Mouse (Mus musculus) lung, postnatal 0 days (tissue): ENCODE data around the gene Hyal2. TPM values are rescaled to one million over a fixed set of nuclear protein-coding genes. Genes with fewer than 3 reads are reported as not detected.

ENCODE experiments used
- ATAC-seq: fragments of 200-750 bp; cut with Nextera tagmentation; 2 replicates; pipeline ENCODE4 v1.8.0; 2017; ENCODE audit warnings: moderate library complexity
- DNase-seq: peaks from one replicate; pipeline ENCODE4 v3.0.0-alpha.2; 2016; ENCODE audit warnings: low spot score
- H3K27ac ChIP-seq: fragments of 300-500 bp; sonication (generic); 2 replicates; pipeline ENCODE4 v1.5.1; 2014; ENCODE audit warnings: antibody characterized with exemption, mild to moderate bottlenecking, low read length, mixed read lengths
- H3K27me3 ChIP-seq: fragments of 300-500 bp; sonication (generic); replicated peaks from 2 replicates; pipeline ENCODE4 v1.6.1; 2014; ENCODE audit warnings: low read length, mixed read lengths; ENCODE audit not compliant: insufficient read depth
- H3K36me3 ChIP-seq: fragments of 300-500 bp; sonication (generic); 2 replicates; pipeline ENCODE4 v1.6.1; 2014; ENCODE audit warnings: low read length, mixed read lengths; ENCODE audit not compliant: insufficient read depth
- H3K4me1 ChIP-seq: fragments of 300-500 bp; sonication (generic); 2 replicates; pipeline ENCODE4 v1.6.1; 2014; ENCODE audit warnings: antibody characterized with exemption, low read depth, low read length, mixed read lengths; ENCODE audit not compliant: insufficient read depth
- H3K4me2 ChIP-seq: fragments of 300-500 bp; sonication (generic); replicated peaks from 2 replicates; pipeline ENCODE4 v1.6.1; 2014; ENCODE audit warnings: low read depth, mild to moderate bottlenecking, low read length, moderate library complexity, mixed read lengths
- H3K4me3 ChIP-seq: fragments of 300-500 bp; sonication (generic); 2 replicates; pipeline ENCODE4 v1.5.1; 2014; ENCODE audit warnings: low read depth, low read length
- H3K9ac ChIP-seq: fragments of 300-500 bp; sonication (generic); replicated peaks from 2 replicates; pipeline ENCODE4 v1.6.1; 2014; ENCODE audit warnings: low read depth, mild to moderate bottlenecking
- H3K9me3 ChIP-seq: fragments of 300-500 bp; sonication (generic); 2 replicates; pipeline ENCODE4 v1.6.1; 2016; ENCODE audit warnings: low read length, mixed read lengths
- CTCF ChIP-seq: IDR thresholded peaks from 2 replicates; pipeline ENCODE4 v1.5.1; 2016; ENCODE audit warnings: antibody characterized with exemption, mild to moderate bottlenecking
- EP300 ChIP-seq: IDR thresholded peaks from 2 replicates; pipeline ENCODE4 v1.6.1; 2016; ENCODE audit warnings: antibody characterized with exemption, mild to moderate bottlenecking, control low read depth
- WGBS: fragments of 180-500 bp; shearing (Covaris S2); extraction: QIAGEN DNeasy Blood & Tissue Kit; methylation state at CpG from one replicate; pipeline ENCODE4 v1.1.7; 2014; 5-methylcytosine and 5-hydroxymethylcytosine counted together
- polyA plus RNA-seq: library from polyadenylated mRNA; unstranded; fragments of >200 nt; fragmentation: Nextera tagmentation; extraction: Ambion mirVana; gene quantifications from 2 replicates; pipeline ENCODE4 v1.2.1, GENCODE M21; 2015

Hyal2 gene
- polyA plus RNA-seq, 1 experiment from 2014 or later = 103 TPM

DNA sequence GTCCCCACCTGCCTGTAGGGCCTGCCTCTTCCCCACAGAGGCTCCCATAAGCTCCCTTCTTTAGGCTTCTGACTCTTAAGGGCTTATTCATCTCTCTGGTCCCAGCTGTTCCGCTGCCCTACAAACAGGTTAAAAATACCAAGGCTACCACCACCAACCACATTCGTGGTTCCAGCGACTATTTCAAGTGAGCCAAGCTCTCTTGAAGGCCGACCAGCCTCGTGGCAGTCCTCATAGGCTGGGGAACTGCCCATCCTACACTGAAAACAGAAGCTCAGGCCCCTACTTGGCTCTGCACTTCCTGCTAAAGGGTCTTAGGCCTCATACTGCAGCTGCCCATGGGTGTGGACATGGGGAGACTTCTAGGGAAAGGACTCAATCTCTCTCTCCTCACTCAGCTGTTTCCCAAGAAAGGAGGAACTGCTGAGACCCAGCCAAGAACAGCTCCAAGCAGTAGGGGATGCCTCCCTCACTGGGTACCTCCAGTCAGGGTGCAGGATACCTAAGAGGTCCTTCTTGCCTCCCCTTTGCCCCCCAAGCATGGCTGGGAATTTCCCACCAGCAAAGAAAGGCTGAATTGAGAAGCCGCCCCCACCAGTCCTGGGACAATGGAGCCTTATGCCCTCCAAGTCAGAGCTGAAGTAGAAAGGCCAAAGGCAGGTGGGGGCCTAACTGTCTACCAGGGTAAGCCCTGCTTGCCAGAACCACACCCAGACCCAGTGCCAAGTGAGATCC is 43.9 kb downstream of the Hyal2 start:
- Histone ChIP-seq H3K9me3 (no peaks in the 10 kb centered on the region), H3K27ac (peak overlapping the region; percentile 96), H3K9ac (peak overlapping the region; percentile 29), H3K4me2 (peak overlapping the region; percentile 61), H3K4me3 (no peak overlapping the region), H3K36me3 (peaks cover 22% of the 10 kb centered on the region), H3K27me3 (no peaks in the 10 kb centered on the region), H3K4me1 (peaks cover 18% of the 10 kb centered on the region)
- peak; percentile 50 for DNase-seq
- TF ChIP-seq EP300 = no peak
- no peak for TF ChIP-seq CTCF
- WGBS = 42% methylated on average over 6 of the region's 6 CpGs
- no peak for ATAC-seq

DNA sequence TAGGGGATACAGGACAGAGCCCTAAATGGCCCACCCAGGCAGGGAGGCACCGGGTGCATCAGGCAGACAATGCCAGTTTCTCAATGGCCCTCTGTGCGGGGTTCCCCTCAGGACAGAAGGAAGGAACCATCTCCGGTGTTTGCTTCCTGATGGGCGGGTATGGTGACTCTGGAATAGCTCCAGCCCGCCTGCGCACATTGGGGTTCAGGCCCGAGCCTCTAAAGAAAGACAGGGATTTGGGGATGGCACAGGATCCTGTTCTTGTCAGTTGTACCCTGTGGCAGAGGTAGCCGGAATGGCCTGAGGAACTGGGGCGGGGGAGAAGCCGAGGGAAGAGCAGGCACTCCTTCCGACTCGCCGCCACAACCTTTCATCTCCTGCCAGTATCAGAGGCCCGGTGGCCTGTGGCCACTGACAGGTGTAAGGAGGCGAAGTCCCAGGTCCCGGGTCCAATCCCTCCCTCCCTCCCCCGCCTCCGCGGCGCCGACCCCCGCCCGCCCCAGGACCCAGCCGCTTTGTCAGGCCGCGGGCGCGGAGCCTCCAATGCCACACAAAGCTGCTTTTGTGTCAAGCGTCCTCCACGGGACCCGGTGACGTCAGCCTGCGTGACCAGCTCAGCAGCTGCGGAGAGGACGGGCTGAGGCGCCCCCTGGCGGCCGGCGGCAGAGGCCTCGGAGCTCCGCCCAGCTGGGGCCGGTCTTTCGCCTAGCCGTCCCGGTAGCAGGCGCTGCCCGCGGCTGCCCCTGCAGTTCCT is 44.6 kb downstream of the Hyal2 start:
- Histone ChIP-seq H3K4me3 (peak overlapping the region; percentile 29), H3K9me3 (no peaks in the 10 kb centered on the region), H3K27me3 (no peaks in the 10 kb centered on the region), H3K36me3 (peaks cover 27% of the 10 kb centered on the region), H3K9ac (peak overlapping the region; percentile 29), H3K27ac (peak overlapping the region; percentile 96), H3K4me2 (peak overlapping the region; percentile 61), H3K4me1 (peaks cover 18% of the 10 kb centered on the region)
- TF ChIP-seq CTCF (peak; percentile 97), EP300 (peak; percentile 71)
- ATAC-seq (peak; percentile 91), DNase-seq (peak; percentile 99)
- 5% methylated on average over 32 of the region's 48 CpGs for WGBS

DNA sequence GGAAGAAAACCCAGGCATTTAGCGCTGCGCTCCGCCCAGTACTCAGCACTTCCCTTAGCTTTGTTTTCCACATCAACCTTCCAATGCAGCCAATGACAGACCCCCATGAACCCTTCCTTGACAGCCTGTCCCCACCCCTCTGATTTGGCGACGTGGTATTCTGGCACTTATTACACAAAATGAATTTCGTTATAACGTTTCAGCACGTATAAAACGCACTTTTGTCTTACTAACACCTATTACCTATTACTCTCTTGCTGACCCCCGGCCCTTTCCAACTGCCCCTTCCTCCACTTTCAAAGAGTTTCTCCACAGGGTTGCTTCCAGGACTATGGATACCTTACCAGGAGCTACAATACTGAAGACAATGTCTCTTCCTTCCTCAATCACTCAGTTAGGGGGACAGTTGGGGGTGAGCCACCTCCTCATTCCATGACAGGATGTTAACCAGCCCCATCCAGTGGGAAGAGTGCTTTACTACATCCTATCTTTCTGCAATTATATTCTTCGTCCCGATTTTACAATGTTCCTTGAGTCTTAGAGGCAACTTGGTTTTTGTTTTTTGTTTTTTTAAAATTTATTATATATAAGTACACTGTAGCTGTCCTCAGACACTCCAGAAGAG is 45.3 kb downstream of the Hyal2 start:
- WGBS = 6% methylated on average over 12 of the region's 12 CpGs
- ATAC-seq = peak; percentile 41
- H3K4me1 ChIP-seq = peaks cover 20% of the 10 kb centered on the region
- no peaks in the 10 kb centered on the region for H3K27me3 ChIP-seq
- TF ChIP-seq EP300 (peak; percentile 71), CTCF (peak; percentile 64)
- H3K9me3 ChIP-seq = no peaks in the 10 kb centered on the region
- peak overlapping the region; percentile 61 for H3K4me2 ChIP-seq
- peaks cover 32% of the 10 kb centered on the region for H3K36me3 ChIP-seq
- 0 out of 2 replicates have a peak overlapping the region, but pooled peaks have one; percentile 34 for H3K9ac ChIP-seq
- 0 out of 2 replicates have a peak overlapping the region, but pooled peaks have one; percentile 5 for H3K4me3 ChIP-seq
- peak overlapping the region; percentile 96 for H3K27ac ChIP-seq
- peak; percentile 73 for DNase-seq

DNA sequence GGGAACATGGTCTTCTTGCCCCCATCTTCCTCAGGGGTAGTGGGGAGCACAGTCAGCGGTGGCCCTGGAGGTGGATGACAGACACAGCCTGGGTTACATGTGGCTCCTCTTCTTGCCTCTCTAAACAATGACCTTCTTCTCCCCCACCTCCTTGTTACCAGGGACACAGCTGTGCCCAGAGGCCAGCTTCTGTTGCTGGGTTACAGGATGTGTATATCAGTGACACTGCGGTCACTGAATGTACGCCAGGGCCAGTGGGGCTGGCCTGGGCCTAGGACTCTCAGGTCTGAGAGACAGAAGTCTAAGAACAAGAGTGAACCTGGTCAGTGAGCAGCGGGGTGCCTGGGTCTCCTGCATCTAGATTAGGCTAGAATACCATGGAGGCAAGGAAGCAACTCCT is 47.3 kb downstream of the Hyal2 start:
- Histone ChIP-seq H3K27me3 (no peaks in the 10 kb centered on the region), H3K4me1 (peaks cover 34% of the 10 kb centered on the region), H3K36me3 (peaks cover 37% of the 10 kb centered on the region), H3K4me2 (no peak overlapping the region), H3K27ac (no peak overlapping the region), H3K9me3 (no peaks in the 10 kb centered on the region), H3K4me3 (no peak overlapping the region), H3K9ac (no peak overlapping the region)
- WGBS = 89% methylated on average over 4 of the region's 4 CpGs
- TF ChIP-seq CTCF (no peak), EP300 (no peak)
- ATAC-seq (no peak), DNase-seq (no peak)

DNA sequence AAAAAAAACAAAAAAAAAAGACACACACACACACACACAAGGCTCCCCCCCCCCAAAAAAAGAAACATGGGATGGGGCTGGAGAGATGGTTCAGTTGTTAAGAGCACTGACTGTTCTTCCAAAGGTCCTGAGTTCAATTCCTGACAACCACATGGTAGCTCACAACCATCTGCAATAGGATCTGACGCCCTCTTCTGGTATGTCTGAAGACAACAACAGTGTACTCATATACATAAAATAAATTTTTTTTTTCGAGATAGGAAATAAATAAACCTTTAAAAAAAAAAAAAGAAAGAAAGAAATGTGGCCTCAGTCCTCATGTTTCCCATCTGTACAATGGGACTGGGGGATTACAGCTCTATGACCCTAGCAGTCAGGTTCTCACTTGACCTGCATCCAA is 49.7 kb downstream of the Hyal2 start:
- DNase-seq = no peak
- TF ChIP-seq CTCF (peak; percentile 33), EP300 (no peak)
- Histone ChIP-seq H3K4me1 (peaks cover 22% of the 10 kb centered on the region; the same call in 1 of the 2 replicates), H3K4me2 (no peak overlapping the region), H3K4me3 (no peak overlapping the region), H3K9me3 (no peaks in the 10 kb centered on the region), H3K27me3 (no peaks in the 10 kb centered on the region), H3K36me3 (peaks cover 47% of the 10 kb centered on the region), H3K9ac (no peak overlapping the region), H3K27ac (0 out of 2 replicates have a peak overlapping the region, but pooled peaks have one; percentile 44)
- WGBS = 69% methylated on average over 2 of the region's 2 CpGs
- ATAC-seq = no peak

DNA sequence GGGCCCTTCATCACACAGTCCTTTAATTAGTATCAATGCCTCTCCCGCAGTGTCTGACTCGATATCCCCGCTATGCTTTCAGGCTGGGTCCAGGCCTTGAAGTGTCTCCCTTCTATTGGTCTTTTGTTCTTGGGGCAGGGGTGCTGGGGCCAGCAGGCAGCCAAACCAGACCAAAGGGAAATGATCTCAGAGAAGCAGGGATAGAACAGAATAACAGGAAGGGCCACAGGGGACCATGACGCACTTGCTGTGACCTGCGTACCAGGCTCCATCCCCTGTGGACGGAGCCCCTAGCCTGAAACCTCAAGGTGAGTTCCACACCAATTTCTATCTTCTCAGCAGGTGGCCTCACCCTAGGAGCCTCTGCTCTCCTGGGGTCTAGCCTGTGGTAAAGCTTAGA is 50.4 kb downstream of the Hyal2 start:
- no peaks in the 10 kb centered on the region for H3K9me3 ChIP-seq
- H3K27ac ChIP-seq = peak overlapping the region; percentile 86
- no peak overlapping the region for H3K4me3 ChIP-seq
- peaks cover 48% of the 10 kb centered on the region for H3K36me3 ChIP-seq
- no peak overlapping the region for H3K4me2 ChIP-seq
- H3K27me3 ChIP-seq = no peaks in the 10 kb centered on the region
- TF ChIP-seq CTCF (no peak), EP300 (peak; percentile 35; the same call in 1 of the 2 replicates)
- DNase-seq (peak; percentile 31), ATAC-seq (peak; percentile 9; the same call in 1 of the 2 replicates)
- H3K9ac ChIP-seq = no peak overlapping the region
- H3K4me1 ChIP-seq = peaks cover 19% of the 10 kb centered on the region; the same call in 1 of the 2 replicates
- 71% methylated on average over 6 of the region's 6 CpGs for WGBS
